Mouse (Mus musculus) C2C12 (cell line): ENCODE results near the gene Ampd2. TPM values are rescaled to one million over a fixed set of nuclear protein-coding genes. Genes with fewer than 3 reads are reported as not detected.

ENCODE experiments used
- H3K27me3 ChIP-seq: one replicate; pipeline ENCODE4 v1.6.1; 2011; ENCODE audit not compliant: control insufficient read depth, insufficient read depth, insufficient read length
- H3K36me3 ChIP-seq: one replicate; pipeline ENCODE4 v1.6.1; 2011; ENCODE audit not compliant: control insufficient read depth, insufficient read depth
- H3K4me3 ChIP-seq: one replicate; pipeline ENCODE4 v1.5.1; 2011; ENCODE audit warnings: mild to moderate bottlenecking, control low read depth; ENCODE audit not compliant: poor library complexity, insufficient read depth, severe bottlenecking
- H3K79me2 ChIP-seq: one replicate; pipeline ENCODE4 v1.6.1; 2011; ENCODE audit not compliant: control insufficient read depth, insufficient read depth
- H3K79me3 ChIP-seq: one replicate; pipeline ENCODE4 v1.6.1; 2011; ENCODE audit warnings: low read depth, control low read depth
- H3ac ChIP-seq: one replicate; pipeline ENCODE3; 2011; ENCODE audit warnings: low read depth; ENCODE audit not compliant: control insufficient read depth, insufficient read length
- CEBPB ChIP-seq: IDR thresholded peaks from one replicate; pipeline ENCODE4 v1.6.1; 2011; ENCODE audit warnings: low read depth, mild to moderate bottlenecking, control low read depth, moderate library complexity
- CTCF ChIP-seq: IDR thresholded peaks from one replicate; pipeline ENCODE4 v1.5.1; 2011; ENCODE audit not compliant: control insufficient read depth, insufficient read depth, insufficient read length
- FOSL1 ChIP-seq: IDR thresholded peaks from one replicate; pipeline ENCODE4 v1.8.0; 2011; ENCODE audit warnings: mild to moderate bottlenecking, low read length; ENCODE audit not compliant: poor library complexity, insufficient read depth, severe bottlenecking
- MAX ChIP-seq: IDR thresholded peaks from one replicate; pipeline ENCODE4 v1.6.1; 2011; ENCODE audit warnings: mild to moderate bottlenecking, control low read depth
- MYOD1 ChIP-seq: IDR thresholded peaks from one replicate; pipeline ENCODE4 v1.6.1; 2011; ENCODE audit warnings: low read depth; ENCODE audit not compliant: control insufficient read depth, insufficient read length
- MYOG ChIP-seq: IDR thresholded peaks from one replicate; pipeline ENCODE4 v1.6.1; 2011; ENCODE audit not compliant: control insufficient read depth, insufficient read length; ENCODE audit errors: extremely low read depth
- USF1 ChIP-seq: IDR thresholded peaks from one replicate; pipeline ENCODE4 v1.6.1; 2011; ENCODE audit warnings: low read depth, mild to moderate bottlenecking, control low read depth, moderate library complexity
- polyA plus RNA-seq: library from polyadenylated mRNA; unstranded; fragments of >200 nt; fragmentation: generic; extraction: Trizol; gene quantifications from one replicate; pipeline ENCODE4 v1.2.1, GENCODE M21; 2012; ENCODE audit warnings: missing spikeins

Ampd2 gene
- polyA plus RNA-seq, 1 experiment = 58.3 TPM

- Histone ChIP-seq H3K79me2 (no peaks in the 10 kb centered on the region), H3K36me3 (peaks cover 46% of the 10 kb centered on the region), H3ac (no peak overlapping the region), H3K27me3 (no peaks in the 10 kb centered on the region), H3K4me3 (no peak overlapping the region), H3K79me3 (no peaks in the 10 kb centered on the region)
- TF ChIP-seq MYOD1 (no peak), FOSL1 (no peak), CTCF (no peak), MYOG (no peak), CEBPB (no peak), MAX (no peak), USF1 (no peak)
Observed at GRCm38 (mm10) chr3:108072983-108073569, 13.4 kb downstream of the Ampd2 start.

GRCm38 (mm10) chr3:108070295-108071293 lies 15.9 kb downstream of the Ampd2 start:
- peaks cover 21% of the 10 kb centered on the region for H3K36me3 ChIP-seq
- H3K79me2 ChIP-seq = no peaks in the 10 kb centered on the region
- no peaks in the 10 kb centered on the region for H3K79me3 ChIP-seq
- no peaks in the 10 kb centered on the region for H3K27me3 ChIP-seq
- TF ChIP-seq USF1 (no peak), MAX (no peak), MYOD1 (no peak), CTCF (peak; percentile 75), MYOG (no peak), CEBPB (no peak)
- H3ac ChIP-seq = no peak overlapping the region
- H3K4me3 ChIP-seq = no peak overlapping the region

- Histone ChIP-seq H3K79me2 (no peaks in the 10 kb centered on the region), H3K27me3 (no peaks in the 10 kb centered on the region), H3K36me3 (peaks cover 9% of the 10 kb centered on the region), H3K79me3 (no peaks in the 10 kb centered on the region), H3K4me3 (no peak overlapping the region), H3ac (no peak overlapping the region)
- TF ChIP-seq CTCF (no peak), FOSL1 (no peak), MYOG (no peak), MAX (no peak), MYOD1 (no peak), USF1 (no peak), CEBPB (no peak)
Observed at GRCm38 (mm10) chr3:108069231-108069870, 17.1 kb downstream of the Ampd2 start.

GRCm38 (mm10) chr3:108068826-108069225 lies 17.6 kb downstream of the Ampd2 start:
- H3K79me2 ChIP-seq = no peaks in the 10 kb centered on the region
- TF ChIP-seq CTCF (no peak), MYOG (no peak), CEBPB (no peak), FOSL1 (no peak)
- peaks cover 6% of the 10 kb centered on the region for H3K36me3 ChIP-seq
- H3K4me3 ChIP-seq = no peak overlapping the region
- no peaks in the 10 kb centered on the region for H3K27me3 ChIP-seq
- no peaks in the 10 kb centered on the region for H3K79me3 ChIP-seq
- no peak overlapping the region for H3ac ChIP-seq

- Histone ChIP-seq H3K4me3 (no peak overlapping the region), H3K27me3 (no peaks in the 10 kb centered on the region), H3ac (no peak overlapping the region), H3K79me2 (no peaks in the 10 kb centered on the region), H3K79me3 (no peaks in the 10 kb centered on the region), H3K36me3 (no peaks in the 10 kb centered on the region)
- TF ChIP-seq MAX = no peak
- no peak for TF ChIP-seq USF1
- no peak for TF ChIP-seq CEBPB
- TF ChIP-seq MYOD1 = no peak
- TF ChIP-seq MYOG = no peak
- no peak for TF ChIP-seq FOSL1
- TF ChIP-seq CTCF = no peak
Observed at GRCm38 (mm10) chr3:108067370-108067934, 19.0 kb downstream of the Ampd2 start.
